Mouse (Mus musculus) liver, embryonic 11.5 days (tissue): ENCODE results near the gene Gm30083. TPM values are rescaled to one million over a fixed set of nuclear protein-coding genes. Genes with fewer than 3 reads are reported as not detected.

Experiments used
- ATAC-seq: fragments of 200-750 bp; cut with Nextera tagmentation; replicated peaks from 2 replicates; pipeline ENCODE4 v1.8.0; 2017; ENCODE audit warnings: moderate number of reproducible peaks, mild to moderate bottlenecking, moderate TSS enrichment, moderate library complexity; ENCODE audit not compliant: low FRiP score
- DNase-seq: peaks from one replicate; pipeline ENCODE4 v3.0.0-alpha.2; 2017; ENCODE audit warnings: low spot score
- H3K27ac ChIP-seq: fragments of 300-500 bp; sonication (generic); 2 replicates; pipeline ENCODE4 v1.5.1; 2014; ENCODE audit warnings: mild to moderate bottlenecking, low read depth, low read length, control low read depth
- H3K27me3 ChIP-seq: fragments of 300-500 bp; sonication (generic); replicated peaks from 2 replicates; pipeline ENCODE4 v1.6.1; 2014; ENCODE audit warnings: low read length, mixed read lengths; ENCODE audit not compliant: control insufficient read depth, insufficient read depth
- H3K36me3 ChIP-seq: fragments of 300-500 bp; sonication (generic); 2 replicates; pipeline ENCODE4 v1.6.1; 2014; ENCODE audit warnings: mild to moderate bottlenecking, low read length, moderate library complexity, mixed read lengths; ENCODE audit not compliant: control insufficient read depth, insufficient read depth
- H3K4me1 ChIP-seq: fragments of 300-500 bp; sonication (generic); replicated peaks from 2 replicates; pipeline ENCODE4 v1.6.1; 2014; ENCODE audit warnings: low read length, mixed read lengths; ENCODE audit not compliant: control insufficient read depth, insufficient read depth
- H3K4me2 ChIP-seq: fragments of 300-500 bp; sonication (generic); 2 replicates; pipeline ENCODE4 v1.6.1; 2014; ENCODE audit warnings: mild to moderate bottlenecking, control low read depth, moderate library complexity
- H3K4me3 ChIP-seq: fragments of 300-500 bp; sonication (generic); 2 replicates; pipeline ENCODE4 v1.5.1; 2014; ENCODE audit warnings: low read depth, low read length, control low read depth
- H3K9ac ChIP-seq: fragments of 300-500 bp; sonication (generic); 2 replicates; pipeline ENCODE4 v1.6.1; 2014; ENCODE audit warnings: low read depth, low read length, control low read depth
- H3K9me3 ChIP-seq: fragments of 300-500 bp; sonication (generic); 2 replicates; pipeline ENCODE4 v1.6.1; 2016; ENCODE audit warnings: low read length, inconsistent platforms, mixed read lengths; ENCODE audit not compliant: control insufficient read depth
- WGBS: fragments of 180-500 bp; shearing (Covaris S2); extraction: QIAGEN DNeasy Blood & Tissue Kit; methylation state at CpG from one replicate; pipeline ENCODE4 v1.1.7; 2014; 5-methylcytosine and 5-hydroxymethylcytosine counted together
- polyA plus RNA-seq: library from polyadenylated mRNA; unstranded; fragments of >200 nt; fragmentation: Nextera tagmentation; extraction: Ambion mirVana; gene quantifications from 2 replicates; pipeline ENCODE4 v1.2.1, GENCODE M21; 2014

Gm30083 gene
- polyA plus RNA-seq, 1 experiment from 2014 or later, result not detected

- 4% methylated on average over 25 of the region's 25 CpGs for WGBS
- no peak for ATAC-seq
- Histone ChIP-seq H3K4me2 (peak within 1 kb of the TSS; percentile 56), H3K27me3 (peaks cover 14% of the 10 kb centered on the region), H3K27ac (no peak within 1 kb of the TSS), H3K36me3 (no peaks in the 10 kb centered on the region), H3K4me1 (no peaks in the 10 kb centered on the region), H3K9me3 (no peaks in the 10 kb centered on the region), H3K9ac (no peak within 1 kb of the TSS), H3K4me3 (peak within 1 kb of the TSS; percentile 30)
- peak; percentile 38 for DNase-seq
Measured at GRCm38 (mm10) chr14:33978604-33979059, 36.4 kb downstream of the Gm30083 start, which contains the start of gene Zfp488. Gene Zfp488, minus strand, starts transcription at chr14:33978764.

- Histone ChIP-seq H3K9me3 (no peaks in the 10 kb centered on the region), H3K4me3 (no peak overlapping the region), H3K4me2 (no peak overlapping the region), H3K4me1 (no peaks in the 10 kb centered on the region), H3K27ac (no peak overlapping the region), H3K9ac (no peak overlapping the region), H3K27me3 (peaks cover 14% of the 10 kb centered on the region), H3K36me3 (no peaks in the 10 kb centered on the region)
- DNase-seq (no peak), ATAC-seq (no peak)
- WGBS, result 51% methylated on average over 7 of the region's 7 CpGs
Measured at GRCm38 (mm10) chr14:33977748-33978147, 37.2 kb downstream of the Gm30083 start.

- Histone ChIP-seq H3K4me3 (no peak overlapping the region), H3K4me2 (no peak overlapping the region)
- WGBS, result 71% methylated on average over 5 of the region's 5 CpGs
Measured at GRCm38 (mm10) chr14:33974752-33975151, 40.2 kb downstream of the Gm30083 start.

GRCm38 (mm10) chr14:33972679-33973078 lies 42.3 kb downstream of the Gm30083 start:
- DNase-seq (no peak), ATAC-seq (no peak)
- Histone ChIP-seq H3K4me3 (no peak overlapping the region), H3K36me3 (no peaks in the 10 kb centered on the region), H3K4me1 (no peaks in the 10 kb centered on the region), H3K9me3 (no peaks in the 10 kb centered on the region), H3K9ac (no peak overlapping the region), H3K27ac (no peak overlapping the region), H3K27me3 (peaks cover 2% of the 10 kb centered on the region; the same call in 1 of the 2 replicates), H3K4me2 (no peak overlapping the region)
- WGBS, result 47% methylated on average over 7 of the region's 7 CpGs

More at GRCm38 (mm10) chr14:33974752-33975151, 40.2 kb downstream of the Gm30083 start:
- Histone ChIP-seq H3K4me1 (no peaks in the 10 kb centered on the region), H3K36me3 (no peaks in the 10 kb centered on the region), H3K9me3 (no peaks in the 10 kb centered on the region), H3K27me3 (peaks cover 14% of the 10 kb centered on the region), H3K9ac (no peak overlapping the region), H3K27ac (no peak overlapping the region)
- DNase-seq (no peak), ATAC-seq (no peak)

GRCm38 (mm10) chr14:33965675-33966074 lies 49.3 kb downstream of the Gm30083 start:
- Histone ChIP-seq H3K4me2 (no peak overlapping the region), H3K27ac (no peak overlapping the region), H3K4me3 (no peak overlapping the region), H3K9me3 (no peaks in the 10 kb centered on the region), H3K9ac (no peak overlapping the region), H3K27me3 (no peaks in the 10 kb centered on the region), H3K4me1 (no peaks in the 10 kb centered on the region), H3K36me3 (no peaks in the 10 kb centered on the region)
- no peak for DNase-seq
- 56% methylated on average over 7 of the region's 7 CpGs for WGBS
- ATAC-seq, result no peak

- Histone ChIP-seq H3K9me3 (no peaks in the 10 kb centered on the region), H3K4me2 (no peak overlapping the region), H3K9ac (no peak overlapping the region), H3K4me1 (no peaks in the 10 kb centered on the region), H3K4me3 (no peak overlapping the region), H3K27me3 (no peaks in the 10 kb centered on the region), H3K36me3 (no peaks in the 10 kb centered on the region), H3K27ac (no peak overlapping the region)
- no peak for DNase-seq
- 10% methylated on average over 9 of the region's 9 CpGs for WGBS
- no peak for ATAC-seq
Measured at GRCm38 (mm10) chr14:33959341-33959740, 55.6 kb downstream of the Gm30083 start.

GRCm38 (mm10) chr14:33958841-33959240 lies 56.1 kb downstream of the Gm30083 start:
- no peak overlapping the region for H3K4me2 ChIP-seq
- no peaks in the 10 kb centered on the region for H3K9me3 ChIP-seq
- 38% methylated on average over 3 of the region's 3 CpGs for WGBS
- DNase-seq, result no peak
- no peaks in the 10 kb centered on the region for H3K27me3 ChIP-seq
- no peak overlapping the region for H3K27ac ChIP-seq
- no peaks in the 10 kb centered on the region for H3K36me3 ChIP-seq
- ATAC-seq, result no peak
- no peak overlapping the region for H3K9ac ChIP-seq
- H3K4me3 ChIP-seq, result no peak overlapping the region
- no peaks in the 10 kb centered on the region for H3K4me1 ChIP-seq

GRCm38 (mm10) chr14:33958186-33958585 lies 56.8 kb downstream of the Gm30083 start:
- Histone ChIP-seq H3K4me2 (no peak overlapping the region), H3K27ac (no peak overlapping the region), H3K4me3 (no peak overlapping the region), H3K9ac (no peak overlapping the region), H3K36me3 (no peaks in the 10 kb centered on the region), H3K9me3 (no peaks in the 10 kb centered on the region), H3K27me3 (no peaks in the 10 kb centered on the region), H3K4me1 (no peaks in the 10 kb centered on the region)
- ATAC-seq (no peak), DNase-seq (no peak)
- 76% methylated on average over 4 of the region's 4 CpGs for WGBS

GRCm38 (mm10) chr14:33956055-33956454 lies 58.9 kb downstream of the Gm30083 start:
- Histone ChIP-seq H3K4me1 (no peaks in the 10 kb centered on the region), H3K4me2 (no peak overlapping the region), H3K27ac (no peak overlapping the region), H3K27me3 (no peaks in the 10 kb centered on the region), H3K9ac (no peak overlapping the region), H3K4me3 (no peak overlapping the region), H3K9me3 (no peaks in the 10 kb centered on the region), H3K36me3 (no peaks in the 10 kb centered on the region)
- DNase-seq, result no peak
- WGBS, result 63% methylated on average over 13 of the region's 13 CpGs
- no peak for ATAC-seq
